Mouse (Mus musculus) heart, adult 10 weeks (tissue): Measurements from ENCODE around the gene Zfp108. TPM values are rescaled to one million over a fixed set of nuclear protein-coding genes. Genes with fewer than 3 reads are reported as not detected.

Experiments
- polyA plus RNA-seq: library from polyadenylated mRNA; stranded (reverse); fragments of 350-450 nt; fragmentation: Illumina TruSeq; extraction: RNeasy Lipid Tissue Mini Kit (QIAGEN cat#74804); gene quantifications from one replicate; pipeline ENCODE4 v1.2.3, GENCODE M21; 2014; ENCODE audit warnings: low read depth, low replicate concordance

The Zfp108 gene
- polyA plus RNA-seq: 2.1 TPM

GRCm38 (mm10) chr7:24254633-24255474 is at the start of gene Zfp108:
Gene Zfp108, plus strand, starts transcription at chr7:24254794.

GRCm38 (mm10) chr7:24211343-24211742 is 43.3 kb upstream of the Zfp108 start, which contains the start of gene Zfp111:
Gene Zfp111, minus strand, starts transcription at chr7:24211443.

GRCm38 (mm10) chr7:24237040-24237791 is 17.4 kb upstream of the Zfp108 start, which contains the start of gene Zfp109:
Gene Zfp109, minus strand, starts transcription at chr7:24237560.

GRCm38 (mm10) chr7:24270288-24270672 is 15.7 kb downstream of the Zfp108 start, which contains the start of gene Zfp93:
Gene Zfp93, plus strand, starts transcription at chr7:24270420.

GRCm38 (mm10) chr7:24300771-24301282 is 46.2 kb downstream of the Zfp108 start, which contains the start of gene Zfp61:
Gene Zfp61, minus strand, starts transcription at chr7:24301232.

Other genes starting within 250 kb of the Zfp108 start
- gene Vmn1r183, start 201.5 kb upstream of the Zfp108 start, polyA plus RNA-seq: not detected
- 15.8 TPM for gene Zfp180, start 172.9 kb upstream of the Zfp108 start, polyA plus RNA-seq
- 4.6 TPM for gene Zfp112, start 142.5 kb upstream of the Zfp108 start, polyA plus RNA-seq
- 4.2 TPM for gene Zfp235, start 120.6 kb upstream of the Zfp108 start, polyA plus RNA-seq
- 0.13 TPM for gene Zfp114, start 79.7 kb upstream of the Zfp108 start, polyA plus RNA-seq
- gene Zfp111, start 43.4 kb upstream of the Zfp108 start, polyA plus RNA-seq: 4.3 TPM
- 2.0 TPM for gene Zfp109, start 17.2 kb upstream of the Zfp108 start, polyA plus RNA-seq
- 4.3 TPM for gene Zfp93, start 15.6 kb downstream of the Zfp108 start, polyA plus RNA-seq
- gene Zfp61, start 46.4 kb downstream of the Zfp108 start, polyA plus RNA-seq: 3.4 TPM
- gene Zfp94, start 61.9 kb downstream of the Zfp108 start, polyA plus RNA-seq: 3.9 TPM
- gene Tescl, start 79.1 kb downstream of the Zfp108 start, polyA plus RNA-seq: not detected
- gene Lypd5, start 94.4 kb downstream of the Zfp108 start, polyA plus RNA-seq: not detected
- gene Kcnn4, start 115.5 kb downstream of the Zfp108 start, polyA plus RNA-seq: 0.47 TPM
- gene Smg9, start 144.8 kb downstream of the Zfp108 start, polyA plus RNA-seq: 12.3 TPM
- not detected for gene Irgc1, start 197.5 kb downstream of the Zfp108 start, polyA plus RNA-seq
- gene Plaur, start 207.7 kb downstream of the Zfp108 start, polyA plus RNA-seq: 4.3 TPM
- 12.1 TPM for gene Cadm4, start 227.2 kb downstream of the Zfp108 start, polyA plus RNA-seq